35 mouse cellular contexts compared by ENCODE assay signal in the genomic region with DNA sequence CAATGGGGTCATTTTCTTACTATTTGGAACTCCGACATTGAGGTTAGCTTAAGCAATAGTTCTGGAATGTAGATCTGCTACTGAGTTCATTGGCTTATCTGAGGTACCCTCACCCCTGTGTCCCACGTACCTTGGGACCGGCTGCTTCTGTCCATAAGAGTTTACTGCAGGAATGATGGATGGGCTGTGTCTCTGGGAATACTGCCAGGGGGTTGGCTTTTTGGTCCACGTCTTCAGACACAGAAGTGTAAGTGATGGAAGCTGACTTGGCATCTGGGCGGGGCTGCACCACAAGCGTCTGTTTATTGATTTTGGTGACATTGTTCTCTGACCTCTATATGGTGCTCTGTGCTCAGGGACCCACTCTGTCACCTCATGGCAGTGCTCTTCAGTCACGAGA. TPM values are rescaled to one million over a fixed set of nuclear protein-coding genes. Genes with fewer than 3 reads are reported as not detected.
A peak's percentile ranks its signal among the peaks of the same experiment; 100 is the strongest.
DNase-seq lines count a peak whose midpoint lies in the region; ATAC-seq and TF ChIP-seq lines count a peak whose summit lies in the region.
"Had no signal": no experiment of that assay in that cellular context is flagged by ENCODE, and none has a peak within 500 bp of the region (broad histone marks: within the 10 kb centered on the region; RNA-seq: fewer than 3 reads in every experiment).

No protein-coding gene starts in this region.

- H3K27me3 ChIP-seq in lung, postnatal 0 days (replicated peaks; ENCODE audit: insufficient read depth, low read length) = no peaks in the 10 kb centered on the region
- no peaks in the 10 kb centered on the region for H3K27me3 ChIP-seq in liver, embryonic 12.5 days (replicated peaks)
- H3K27me3 ChIP-seq in liver, embryonic 11.5 days (replicated peaks; ENCODE audit: control insufficient read depth, insufficient read depth, low read length) = no peaks in the 10 kb centered on the region
- H3K27me3 ChIP-seq: embryonic facial prominence, embryonic 12.5 days; forebrain, embryonic 15.5 days; heart, embryonic 12.5 days; hindbrain, embryonic 15.5 days; limb, embryonic 15.5 days; liver, embryonic 15.5 days; neural tube, embryonic 12.5 days had no signal

- H3K4me1 ChIP-seq in lung, postnatal 0 days (ENCODE audit: insufficient read depth, low read depth, low read length) = no peaks in the 10 kb centered on the region
- no peaks in the 10 kb centered on the region for H3K4me1 ChIP-seq in liver, embryonic 12.5 days
- H3K4me1 ChIP-seq in liver, embryonic 11.5 days (replicated peaks; ENCODE audit: control insufficient read depth, insufficient read depth, low read length) = no peaks in the 10 kb centered on the region
- H3K4me1 ChIP-seq: embryonic facial prominence, embryonic 12.5 days; forebrain, embryonic 15.5 days; heart, embryonic 12.5 days; limb, embryonic 15.5 days; liver, embryonic 15.5 days had no signal

- TF ChIP-seq EP300 in lung, postnatal 0 days (IDR thresholded peaks at IDR 0.05) = no peak

- no peak overlapping the region for H3K27ac ChIP-seq in lung, postnatal 0 days (ENCODE audit: low read length)
- no peak overlapping the region for H3K27ac ChIP-seq in liver, embryonic 12.5 days
- H3K27ac ChIP-seq in liver, embryonic 11.5 days (ENCODE audit: low read depth, low read length) = no peak overlapping the region
- H3K27ac ChIP-seq: embryonic facial prominence, embryonic 12.5 days; forebrain, embryonic 15.5 days; gastrocnemius, adult 2 months; hindbrain, embryonic 15.5 days; limb, embryonic 10.5 days; limb, embryonic 15.5 days; liver, embryonic 15.5 days; neural tube, embryonic 12.5 days; stomach, postnatal 0 days had no signal

- DNase-seq in adrenal gland, adult 2 months = peak; percentile 67
- peak; percentile 62 for DNase-seq in adrenal gland, postnatal 25 days
- peak; percentile 36 for DNase-seq in lung, postnatal 0 days (ENCODE audit: low spot score)
- DNase-seq in lung, postnatal 4 days = peak; percentile 60 to 77
- DNase-seq in adipocyte (ENCODE audit: low spot score) = no peak
- no peak for DNase-seq in liver, embryonic 11.5 days (ENCODE audit: low spot score)
- DNase-seq: B cell, adult 2 months; cerebellum, adult 8-10 months; cerebellum, postnatal 36 days; embryo, embryonic 11 days; gastrocnemius, adult 2 months; gastrocnemius, postnatal 36 days; heart, adult 18-20 months; kidney, adult 11 months; kidney, postnatal 14 days; layer of hippocampus, adult 9-11 months; right cerebral cortex, adult 18-20 months; thymus, adult 18-20 months had no signal

- ATAC-seq in lung, postnatal 0 days = 0 out of 2 replicates have a peak, but pooled peaks have one; percentile 33
- ATAC-seq in liver, embryonic 12.5 days = no peak
- ATAC-seq in liver, embryonic 11.5 days (replicated peaks; ENCODE audit: low FRiP score) = no peak
- ATAC-seq: forebrain, embryonic 15.5 days; inflammation-experienced regulatory T-cells, adult 6 months had no signal

- H3K4me2 ChIP-seq in lung, postnatal 0 days (replicated peaks; ENCODE audit: low read depth, low read length) = no peak overlapping the region
- no peak overlapping the region for H3K4me2 ChIP-seq in liver, embryonic 12.5 days
- no peak overlapping the region for H3K4me2 ChIP-seq in liver, embryonic 11.5 days
- H3K4me2 ChIP-seq: embryonic facial prominence, embryonic 12.5 days; forebrain, embryonic 15.5 days; heart, embryonic 12.5 days; hindbrain, embryonic 15.5 days; limb, embryonic 15.5 days; liver, embryonic 15.5 days; midbrain, embryonic 11.5 days; neural tube, embryonic 12.5 days had no signal

- no peaks in the 10 kb centered on the region for H3K9me3 ChIP-seq in lung, postnatal 0 days (ENCODE audit: low read length)
- H3K9me3 ChIP-seq in liver, embryonic 12.5 days (replicated peaks) = no peaks in the 10 kb centered on the region
- no peaks in the 10 kb centered on the region for H3K9me3 ChIP-seq in liver, embryonic 11.5 days (ENCODE audit: control insufficient read depth, low read length)
- H3K9me3 ChIP-seq: embryonic facial prominence, embryonic 12.5 days; forebrain, embryonic 15.5 days; hindbrain, embryonic 15.5 days; limb, embryonic 10.5 days; limb, embryonic 15.5 days; liver, embryonic 15.5 days; neural tube, embryonic 12.5 days had no signal

- no peak overlapping the region for H3K9ac ChIP-seq in lung, postnatal 0 days (replicated peaks; ENCODE audit: low read depth)
- H3K9ac ChIP-seq in liver, embryonic 12.5 days = no peak overlapping the region
- H3K9ac ChIP-seq in liver, embryonic 11.5 days (ENCODE audit: low read depth, low read length) = no peak overlapping the region
- H3K9ac ChIP-seq: embryonic facial prominence, embryonic 12.5 days; forebrain, embryonic 15.5 days; heart, embryonic 12.5 days; hindbrain, embryonic 15.5 days; limb, embryonic 15.5 days; liver, embryonic 15.5 days; neural tube, embryonic 12.5 days had no signal

- no peaks in the 10 kb centered on the region for H3K36me3 ChIP-seq in lung, postnatal 0 days (ENCODE audit: insufficient read depth, low read length)
- H3K36me3 ChIP-seq in liver, embryonic 12.5 days = peaks cover 62% of the 10 kb centered on the region
- peaks cover 2% of the 10 kb centered on the region; the same call in 1 of the 2 replicates for H3K36me3 ChIP-seq in liver, embryonic 11.5 days (ENCODE audit: control insufficient read depth, insufficient read depth, low read length)
- H3K36me3 ChIP-seq: hindbrain, embryonic 15.5 days had no signal

- 28% methylated on average over 7 of the region's 7 CpGs for WGBS in lung, postnatal 0 days
- WGBS in liver, embryonic 12.5 days (ENCODE audit: insufficient replicate concordance) = 77% methylated on average over 7 of the region's 7 CpGs
- 70% methylated on average over 7 of the region's 7 CpGs for WGBS in liver, embryonic 11.5 days

- no peak for TF ChIP-seq CTCF in lung, postnatal 0 days (IDR thresholded peaks at IDR 0.05)

- no peak overlapping the region for H3K4me3 ChIP-seq in lung, postnatal 0 days (ENCODE audit: low read depth, low read length)
- H3K4me3 ChIP-seq in liver, embryonic 12.5 days = no peak overlapping the region
- no peak overlapping the region for H3K4me3 ChIP-seq in liver, embryonic 11.5 days (ENCODE audit: low read depth, low read length)
- H3K4me3 ChIP-seq: embryonic facial prominence, embryonic 12.5 days; forebrain, embryonic 15.5 days; gastrocnemius, adult 2 months; heart, embryonic 12.5 days; hindbrain, embryonic 15.5 days; limb, embryonic 10.5 days; limb, embryonic 15.5 days; liver, embryonic 15.5 days; myocyte; neural tube, embryonic 12.5 days had no signal

RNA-seq across cellular contexts. Expression of gene Tyw1, which starts 55.4 kb away (rescaled TPM):
- 10 to 100 TPM; 25.8 to 32.3 TPM for total RNA-seq in adrenal gland, adult 2 months (2021)
- 8.1 and 8.2 TPM in 2 replicates for polyA plus RNA-seq in adrenal gland, adult 2 months (2012; rRNA removed)
- 32.0 and 34.1 TPM in 2 replicates for total RNA-seq in adrenal gland, postnatal 25 days (2021)
- 16.1 and 16.5 TPM in 2 replicates for polyA plus RNA-seq in lung, postnatal 0 days (2015; fragmentation: Nextera tagmentation; extraction: Ambion mirVana)
- 21.2 and 21.6 TPM in 2 replicates for polyA plus RNA-seq in liver, embryonic 12.5 days (2016; fragmentation: Nextera tagmentation; extraction: Ambion mirVana)
- 28.5 and 32.2 TPM in 2 replicates for polyA plus RNA-seq in liver, embryonic 11.5 days (2014; fragmentation: Nextera tagmentation; extraction: Ambion mirVana)

RNA-seq across cellular contexts. Expression of gene Sbds, which starts 55.5 kb away (rescaled TPM):
- 100 to 1,000 TPM; 103 to 138 TPM for total RNA-seq in adrenal gland, adult 2 months (2021)
- 44.3 and 46.6 TPM in 2 replicates for polyA plus RNA-seq in adrenal gland, adult 2 months (2012; rRNA removed)
- total RNA-seq in adrenal gland, postnatal 25 days (2021) = 104 and 110 TPM in 2 replicates
- 94.8 and 97.5 TPM in 2 replicates for polyA plus RNA-seq in lung, postnatal 0 days (2015; fragmentation: Nextera tagmentation; extraction: Ambion mirVana)
- 64.5 and 68.1 TPM in 2 replicates for polyA plus RNA-seq in liver, embryonic 12.5 days (2016; fragmentation: Nextera tagmentation; extraction: Ambion mirVana)
- polyA plus RNA-seq in liver, embryonic 11.5 days (2014; fragmentation: Nextera tagmentation; extraction: Ambion mirVana) = 80.5 and 83.7 TPM in 2 replicates

RNA-seq across cellular contexts. Expression of gene Caln1, which starts 58.4 kb away (rescaled TPM):
- total RNA-seq in adrenal gland, adult 2 months (2021) = 10 to 100 TPM; 33.7 to 46.2 TPM
- polyA plus RNA-seq in adrenal gland, adult 2 months (2012; rRNA removed) = 19.4 and 19.7 TPM in 2 replicates
- total RNA-seq in adrenal gland, postnatal 25 days (2021) = 49.2 and 56.7 TPM in 2 replicates
- not detected in 2 replicates for polyA plus RNA-seq in lung, postnatal 0 days (2015; fragmentation: Nextera tagmentation; extraction: Ambion mirVana)
- 0.10 TPM in 1 of 2 replicates, not detected in the other for polyA plus RNA-seq in liver, embryonic 12.5 days (2016; fragmentation: Nextera tagmentation; extraction: Ambion mirVana)
- polyA plus RNA-seq in liver, embryonic 11.5 days (2014; fragmentation: Nextera tagmentation; extraction: Ambion mirVana) = not detected in 2 replicates
- total RNA-seq: gastrocnemius, postnatal 36 days; heart, adult 18-20 months; hematopoietic stem cell, adult 5-6 weeks; megakaryocyte, adult 5-6 weeks had no signal
- polyA plus RNA-seq: heart, postnatal 0 days; inflammation-experienced regulatory T-cells, adult 6 months; liver, embryonic 15.5 days; myocyte; spleen, adult 2 months had no signal

Comparison
In these comparisons a context has a peak if more than half of its experiments do, and no peak if none do; other contexts are left out.
1. DNase-seq: peak in adrenal gland, adult 2 months (single experiment), adrenal gland, postnatal 25 days (single experiment), lung, postnatal 0 days (single experiment) and lung, postnatal 4 days (2 of 2); none in adipocyte (single experiment) and liver, embryonic 11.5 days (single experiment).
2. RNA of gene Caln1, which starts 58.4 kb away (polyA plus RNA-seq): 19.4 to 19.7 TPM in adrenal gland, adult 2 months; not detected in lung, postnatal 0 days, 0.10 TPM in liver, embryonic 12.5 days and not detected in liver, embryonic 11.5 days; every median in the first group is over 10 times any median in the second.